Mouse (Mus musculus): ENCODE results near the gene Tnfsf13b.

- TF ChIP-seq POLR2A (IDR thresholded peaks at IDR 0.05; ENCODE audit: insufficient read depth, low read depth, low read length) (no peak), EP300 (IDR thresholded peaks at IDR 0.05; ENCODE audit: insufficient read depth, low read depth, low read length) (no peak), CTCF (IDR thresholded peaks at IDR 0.05) (no peak)
Observed at GRCm38 (mm10) chr8:9979746-9980145, 26.5 kb upstream of the Tnfsf13b start.

Data from heart, adult 2 months (tissue).